Mouse (Mus musculus): ENCODE measurements around the gene Ap2b1. TPM values are rescaled to one million over a fixed set of nuclear protein-coding genes. Genes with fewer than 3 reads are reported as not detected.

The Ap2b1 gene
- polyA plus RNA-seq, 1 experiment from 2014 or later, result 67.0 TPM

DNA sequence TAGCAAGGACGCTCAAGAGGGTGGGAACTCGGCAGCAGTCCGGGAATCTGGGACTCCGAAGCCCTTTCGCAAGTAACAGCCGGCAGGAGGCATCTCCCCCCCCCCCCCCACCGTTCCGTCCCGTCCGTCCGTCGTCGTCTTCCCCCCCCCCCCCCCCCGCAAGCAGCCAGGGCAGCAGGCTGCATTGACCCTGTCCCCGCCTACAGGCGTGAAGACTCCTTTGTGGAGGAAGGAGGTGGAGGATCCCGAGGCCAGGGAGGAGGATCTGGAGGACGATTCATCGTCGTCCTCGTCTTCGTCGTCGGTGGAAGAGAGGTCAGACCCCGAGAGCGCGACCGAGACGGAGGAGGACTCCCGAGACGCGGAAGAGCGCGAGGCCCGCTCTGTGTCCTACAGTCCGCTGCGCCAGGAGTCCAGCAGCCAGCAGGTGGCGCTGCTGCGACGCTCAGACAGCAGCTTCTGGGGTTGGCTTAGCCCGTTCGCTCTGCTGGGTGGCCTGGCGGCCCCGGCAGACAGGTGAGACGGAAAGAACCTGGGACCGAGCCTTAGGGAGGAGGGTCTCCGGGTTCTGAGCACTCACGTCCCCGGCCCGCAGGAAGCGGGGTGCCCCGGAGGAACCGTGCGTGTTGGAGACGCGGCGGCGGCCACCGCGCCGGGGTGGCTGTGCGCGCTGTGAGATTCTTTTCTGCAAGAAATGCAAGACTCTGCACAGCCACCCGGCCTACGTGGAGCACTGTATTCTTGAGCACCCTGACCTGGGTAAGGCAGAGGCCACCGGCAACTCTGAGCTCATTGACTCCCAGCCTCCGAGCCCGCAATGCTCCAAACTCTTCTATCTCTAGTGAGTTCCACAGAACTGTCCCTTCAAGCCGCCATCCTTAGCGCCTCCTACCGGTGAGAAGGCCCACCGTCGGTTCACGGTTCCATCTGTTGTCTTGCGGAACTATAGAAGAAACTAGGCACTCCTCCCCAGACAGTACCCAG lies 141.5 kb downstream of the Ap2b1 start:
- peaks cover 45% of the 10 kb centered on the region for H3K4me1 ChIP-seq
- peaks cover 64% of the 10 kb centered on the region for H3K27me3 ChIP-seq (ENCODE audit: poor library complexity, severe bottlenecking)
- H3K36me3 ChIP-seq (replicated peaks), result no peaks in the 10 kb centered on the region
- peak overlapping the region; percentile 73 for H3K4me3 ChIP-seq
- H3K27ac ChIP-seq, result peak overlapping the region; percentile 78
- under 1% methylated on average over 66 of the region's 75 CpGs for WGBS
- peak; percentile 88 for DNase-seq (ENCODE audit: extremely low spot score, low spot score)
- 0 out of 2 replicates have a peak, but pooled peaks cover 4% of the 10 kb centered on the region for H3K9me3 ChIP-seq

DNA sequence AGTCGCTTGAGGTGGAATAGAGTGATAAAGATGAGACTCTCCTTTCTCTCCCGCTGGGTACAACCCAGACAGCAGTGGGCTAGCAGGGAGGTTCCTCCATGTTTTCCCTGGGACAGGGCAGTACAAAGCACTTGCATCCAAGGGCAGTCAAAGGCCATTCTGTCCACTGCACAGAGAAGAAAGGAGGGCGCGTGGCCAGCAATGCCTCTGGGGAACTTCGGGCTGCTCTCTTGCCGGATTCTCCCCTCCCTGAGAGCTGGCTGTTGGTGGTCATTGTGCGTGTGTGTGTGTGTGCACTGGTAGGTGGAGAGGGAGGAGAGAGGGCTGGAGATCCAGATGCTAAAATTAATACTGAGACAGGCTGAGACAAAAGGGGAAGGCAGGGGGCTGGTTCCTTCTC lies 142.4 kb downstream of the Ap2b1 start:
- H3K9me3 ChIP-seq, result 0 out of 2 replicates have a peak, but pooled peaks cover 4% of the 10 kb centered on the region
- H3K27ac ChIP-seq, result no peak overlapping the region
- no peaks in the 10 kb centered on the region for H3K36me3 ChIP-seq (replicated peaks)
- peaks cover 45% of the 10 kb centered on the region for H3K4me1 ChIP-seq
- peaks cover 72% of the 10 kb centered on the region for H3K27me3 ChIP-seq (ENCODE audit: poor library complexity, severe bottlenecking)
- H3K4me3 ChIP-seq, result no peak overlapping the region
- no peak for DNase-seq (ENCODE audit: extremely low spot score, low spot score)
- WGBS, result 43% methylated on average over 7 of the region's 7 CpGs

DNA sequence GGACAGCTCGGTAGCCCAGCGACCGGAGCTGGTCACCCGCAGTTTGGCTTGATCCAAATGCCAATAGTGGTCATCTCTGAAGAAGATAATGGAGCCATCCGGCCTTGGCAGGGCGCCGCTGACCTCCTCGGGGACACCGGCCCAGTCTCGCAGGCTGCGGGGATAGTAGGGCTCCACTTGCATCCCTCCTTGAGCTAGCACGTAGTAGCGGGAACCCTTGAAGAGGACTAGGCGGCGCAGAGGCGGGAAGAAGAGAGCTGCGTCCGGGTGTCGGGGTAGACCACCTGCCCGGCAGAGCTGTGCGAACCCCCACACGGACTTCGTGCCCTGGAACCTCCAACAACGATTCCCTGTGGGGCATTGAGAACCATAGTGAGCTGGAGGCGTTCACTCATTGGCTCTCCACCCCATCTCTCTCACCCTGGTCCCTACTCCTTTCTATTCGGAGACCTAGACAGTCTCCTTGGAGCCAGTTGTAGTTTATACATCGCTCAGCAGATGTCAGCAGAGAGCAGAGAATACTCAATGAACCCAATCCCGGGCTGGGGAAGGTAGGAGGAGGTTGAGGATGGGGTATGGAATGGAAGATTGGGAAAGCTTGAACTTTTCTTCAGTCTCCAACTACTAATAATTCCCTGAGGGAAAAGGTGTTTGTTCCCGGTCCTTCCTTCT lies 143.9 kb downstream of the Ap2b1 start:
- peaks cover 87% of the 10 kb centered on the region for H3K27me3 ChIP-seq (ENCODE audit: poor library complexity, severe bottlenecking)
- no peak overlapping the region for H3K27ac ChIP-seq
- WGBS, result 12% methylated on average over 29 of the region's 29 CpGs
- H3K4me3 ChIP-seq, result peak overlapping the region; percentile 38
- no peaks in the 10 kb centered on the region for H3K36me3 ChIP-seq (replicated peaks)
- 0 out of 2 replicates have a peak, but pooled peaks cover 4% of the 10 kb centered on the region for H3K9me3 ChIP-seq
- DNase-seq (ENCODE audit: extremely low spot score, low spot score), result peak; percentile 73
- H3K4me1 ChIP-seq, result peaks cover 50% of the 10 kb centered on the region

DNA sequence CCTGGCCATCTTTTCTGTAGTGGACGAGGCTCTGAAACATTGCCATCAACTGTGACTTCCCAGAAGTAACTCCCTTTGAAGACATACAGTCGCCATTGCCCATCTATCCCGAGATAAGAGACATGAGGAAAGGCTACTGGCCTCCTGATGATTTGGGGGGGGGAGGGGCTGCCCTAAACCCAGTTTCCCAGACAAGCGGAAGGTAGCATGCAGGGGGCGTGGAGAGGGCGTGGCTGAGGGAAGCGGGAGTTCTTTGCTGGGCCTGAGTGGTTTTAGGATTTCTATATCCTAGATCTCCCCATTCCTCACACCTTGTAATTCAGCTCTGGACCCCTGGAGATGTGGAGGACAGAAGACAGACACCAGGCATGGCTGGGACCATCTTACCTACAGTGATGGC lies 145.0 kb downstream of the Ap2b1 start:
- Histone ChIP-seq H3K4me1 (peaks cover 61% of the 10 kb centered on the region), H3K27ac (no peak overlapping the region), H3K27me3 (ENCODE audit: poor library complexity, severe bottlenecking) (peaks cover 85% of the 10 kb centered on the region), H3K36me3 (replicated peaks) (no peaks in the 10 kb centered on the region), H3K9me3 (0 out of 2 replicates have a peak, but pooled peaks cover 4% of the 10 kb centered on the region), H3K4me3 (no peak overlapping the region)
- DNase-seq (ENCODE audit: extremely low spot score, low spot score), result no peak
- WGBS, result 9% methylated on average over 7 of the region's 7 CpGs

DNA sequence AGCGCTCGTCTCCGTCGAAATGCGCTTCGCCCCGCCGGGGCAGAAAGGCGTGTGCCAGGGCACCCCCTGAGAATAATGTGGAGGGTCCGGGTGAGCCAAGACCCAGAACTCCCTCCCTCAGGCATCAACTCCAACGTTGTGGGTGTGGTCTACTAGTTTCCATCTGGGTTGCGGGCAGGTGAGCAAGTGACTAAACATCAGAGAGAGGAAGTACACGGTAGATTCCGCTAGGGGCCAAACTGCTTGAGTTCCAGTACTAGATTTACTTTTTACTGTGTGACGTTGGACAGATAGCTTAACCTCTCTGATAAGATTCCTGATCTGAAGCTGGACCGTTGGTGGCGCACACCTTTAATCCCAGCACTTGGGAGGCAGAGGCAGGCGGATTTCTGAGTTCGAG lies 146.2 kb downstream of the Ap2b1 start:
- Histone ChIP-seq H3K4me3 (peak overlapping the region; percentile 35), H3K27me3 (ENCODE audit: poor library complexity, severe bottlenecking) (peaks cover 79% of the 10 kb centered on the region), H3K27ac (no peak overlapping the region), H3K4me1 (peaks cover 70% of the 10 kb centered on the region), H3K9me3 (0 out of 2 replicates have a peak, but pooled peaks cover 4% of the 10 kb centered on the region), H3K36me3 (replicated peaks) (no peaks in the 10 kb centered on the region)
- WGBS, result 27% methylated on average over 19 of the region's 19 CpGs
- no peak for DNase-seq (ENCODE audit: extremely low spot score, low spot score)

DNA sequence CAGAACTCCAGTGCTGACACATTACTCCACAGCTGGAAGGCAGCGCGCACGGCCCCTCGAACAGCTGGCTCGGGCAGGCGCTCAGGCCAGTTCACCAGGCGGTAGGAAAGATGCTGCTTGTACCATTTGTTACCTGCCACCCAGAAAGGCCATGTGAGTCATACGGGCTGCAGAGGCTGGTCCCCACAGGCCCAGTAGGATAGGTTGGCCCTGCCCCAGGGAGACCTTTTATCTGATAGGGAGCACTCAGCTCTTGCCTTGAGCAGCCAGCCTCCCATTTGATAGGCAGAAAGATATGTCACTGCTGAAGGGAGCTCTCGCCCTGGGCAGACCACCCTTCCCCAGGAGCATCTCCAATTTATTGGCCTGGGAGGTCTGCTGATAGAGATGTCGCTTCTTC lies 148.8 kb downstream of the Ap2b1 start:
- H3K27ac ChIP-seq, result 0 out of 2 replicates have a peak overlapping the region, but pooled peaks have one; percentile 65
- WGBS, result 74% methylated on average over 10 of the region's 10 CpGs

DNA sequence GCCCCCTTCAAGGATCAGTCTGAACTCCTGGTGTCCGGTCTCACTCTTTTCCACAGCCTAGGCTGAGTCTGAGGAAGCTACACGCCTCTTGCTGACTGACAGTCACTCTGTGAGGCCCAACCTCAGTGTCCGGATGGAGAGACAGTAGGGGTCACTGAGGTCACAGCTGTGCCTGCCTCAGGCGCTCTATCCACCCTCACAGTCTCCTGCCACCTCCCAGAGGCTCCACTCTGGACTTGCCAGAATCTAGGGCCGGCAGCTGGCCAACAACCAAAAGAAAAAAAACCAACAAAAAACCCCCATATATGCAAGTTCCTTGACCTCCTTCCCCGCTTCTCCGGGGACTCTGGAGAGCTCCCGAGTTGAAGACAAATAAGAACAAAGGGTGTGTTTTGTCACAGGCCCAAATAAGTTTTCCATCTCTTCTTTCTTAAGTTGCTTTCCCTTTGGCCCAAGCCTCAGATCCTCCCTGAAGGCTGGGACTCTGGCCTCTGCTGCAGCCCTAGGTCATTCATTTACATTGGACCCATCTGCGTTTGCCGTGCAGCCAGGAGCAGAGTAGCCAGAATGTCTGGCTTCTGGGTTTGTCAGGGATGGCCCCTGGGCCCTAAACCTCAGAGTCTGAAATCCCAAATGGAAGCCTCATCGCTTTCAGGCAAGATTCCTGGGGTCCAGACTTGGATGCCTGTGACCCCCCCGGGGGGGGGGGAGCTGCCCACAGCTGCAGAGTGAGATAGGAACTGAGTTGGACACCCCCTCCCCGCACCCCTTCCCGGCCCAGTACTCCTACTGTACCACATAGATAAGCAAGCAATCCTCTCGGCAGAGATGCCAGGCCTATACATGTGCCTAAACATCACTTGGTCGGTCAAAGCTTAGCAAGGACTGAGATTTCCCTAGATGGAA lies 149.4 kb downstream of the Ap2b1 start:
- no peak for DNase-seq (ENCODE audit: extremely low spot score, low spot score)
- Histone ChIP-seq H3K9me3 (0 out of 2 replicates have a peak, but pooled peaks cover 4% of the 10 kb centered on the region), H3K4me3 (no peak overlapping the region), H3K27ac (peak overlapping the region; percentile 65), H3K27me3 (ENCODE audit: poor library complexity, severe bottlenecking) (peaks cover 58% of the 10 kb centered on the region), H3K4me1 (peaks cover 47% of the 10 kb centered on the region), H3K36me3 (replicated peaks) (no peaks in the 10 kb centered on the region)
- WGBS, result 50% methylated on average over 16 of the region's 16 CpGs

More for the DNA sequence above, 148.8 kb downstream of the Ap2b1 start:
- DNase-seq (ENCODE audit: extremely low spot score, low spot score), result no peak
- Histone ChIP-seq H3K36me3 (replicated peaks) (no peaks in the 10 kb centered on the region), H3K4me1 (peaks cover 53% of the 10 kb centered on the region), H3K27me3 (ENCODE audit: poor library complexity, severe bottlenecking) (peaks cover 65% of the 10 kb centered on the region), H3K4me3 (no peak overlapping the region), H3K9me3 (0 out of 2 replicates have a peak, but pooled peaks cover 4% of the 10 kb centered on the region)

DNA sequence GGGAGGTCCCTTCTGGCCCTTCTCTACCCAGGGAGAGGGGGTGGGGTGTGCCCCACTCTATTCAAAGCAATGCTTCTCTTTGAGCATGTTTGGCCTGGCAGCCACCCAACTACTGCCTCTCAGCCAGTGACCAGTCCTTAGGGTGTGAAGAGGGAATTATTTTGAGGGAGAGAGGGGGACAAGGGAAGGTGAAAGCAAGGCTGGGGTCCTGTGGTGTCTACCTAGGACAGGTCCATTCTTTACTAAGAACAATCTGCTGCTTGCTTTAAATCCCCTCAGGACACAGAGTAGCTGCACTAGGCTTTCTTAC lies 150.1 kb downstream of the Ap2b1 start:
- Histone ChIP-seq H3K36me3 (replicated peaks) (no peaks in the 10 kb centered on the region), H3K9me3 (0 out of 2 replicates have a peak, but pooled peaks cover 4% of the 10 kb centered on the region), H3K4me1 (peaks cover 41% of the 10 kb centered on the region), H3K27me3 (ENCODE audit: poor library complexity, severe bottlenecking) (peaks cover 52% of the 10 kb centered on the region), H3K27ac (peak overlapping the region; percentile 65), H3K4me3 (no peak overlapping the region)
- no peak for DNase-seq (ENCODE audit: extremely low spot score, low spot score)

DNA sequence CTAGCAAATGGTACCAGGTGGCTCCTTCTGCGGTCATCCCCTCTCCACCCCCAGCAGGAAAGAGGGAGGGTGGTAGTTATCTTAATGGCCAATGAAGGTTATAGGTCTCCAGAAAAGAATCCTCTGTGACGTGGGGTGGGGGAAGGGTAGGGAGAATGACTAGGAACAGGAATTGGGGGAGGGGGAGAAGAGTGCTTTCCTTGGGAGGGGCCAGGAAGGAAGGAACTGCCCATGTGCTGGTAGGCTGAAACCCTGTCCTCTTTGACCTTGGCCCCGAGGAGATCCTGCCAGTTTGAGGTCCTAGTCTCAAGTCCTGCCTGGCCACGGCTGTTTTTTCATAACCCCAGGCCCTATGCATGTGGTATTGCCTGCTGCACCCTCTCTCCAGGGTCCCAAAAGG lies 150.5 kb downstream of the Ap2b1 start:
- Histone ChIP-seq H3K4me1 (peaks cover 38% of the 10 kb centered on the region), H3K27ac (peak overlapping the region; percentile 65; the same call in 1 of the 2 replicates), H3K36me3 (replicated peaks) (no peaks in the 10 kb centered on the region), H3K27me3 (ENCODE audit: poor library complexity, severe bottlenecking) (peaks cover 48% of the 10 kb centered on the region), H3K9me3 (0 out of 2 replicates have a peak, but pooled peaks cover 4% of the 10 kb centered on the region), H3K4me3 (no peak overlapping the region)
- DNase-seq (ENCODE audit: extremely low spot score, low spot score), result no peak
- 54% methylated on average over 4 of the region's 4 CpGs for WGBS

DNA sequence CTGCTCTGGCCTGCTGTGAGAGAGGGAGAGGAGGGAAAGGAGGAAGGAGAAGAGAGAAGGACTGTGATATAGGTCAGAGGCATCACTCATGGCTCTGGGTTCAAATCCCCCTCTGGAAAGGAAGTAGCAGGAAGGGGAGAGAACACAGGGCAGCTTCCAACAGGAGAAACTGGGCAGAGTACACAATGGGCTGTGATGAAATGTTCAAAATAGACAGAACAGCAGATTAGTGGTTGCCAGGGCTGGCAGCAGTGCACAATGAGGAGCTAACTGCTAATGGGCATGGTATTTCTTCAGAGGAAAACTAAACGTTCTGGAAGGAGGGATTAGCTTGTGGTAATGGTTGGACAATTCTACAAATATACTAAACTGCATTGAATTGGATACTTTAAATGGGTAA lies 151.7 kb downstream of the Ap2b1 start:
- Histone ChIP-seq H3K27me3 (ENCODE audit: poor library complexity, severe bottlenecking) (peaks cover 35% of the 10 kb centered on the region), H3K27ac (no peak overlapping the region), H3K36me3 (replicated peaks) (no peaks in the 10 kb centered on the region), H3K9me3 (no peaks in the 10 kb centered on the region), H3K4me1 (peaks cover 43% of the 10 kb centered on the region), H3K4me3 (no peak overlapping the region)
- 42% methylated on average over 1 of the region's 1 CpGs for WGBS
- DNase-seq (ENCODE audit: extremely low spot score, low spot score), result no peak

DNA sequence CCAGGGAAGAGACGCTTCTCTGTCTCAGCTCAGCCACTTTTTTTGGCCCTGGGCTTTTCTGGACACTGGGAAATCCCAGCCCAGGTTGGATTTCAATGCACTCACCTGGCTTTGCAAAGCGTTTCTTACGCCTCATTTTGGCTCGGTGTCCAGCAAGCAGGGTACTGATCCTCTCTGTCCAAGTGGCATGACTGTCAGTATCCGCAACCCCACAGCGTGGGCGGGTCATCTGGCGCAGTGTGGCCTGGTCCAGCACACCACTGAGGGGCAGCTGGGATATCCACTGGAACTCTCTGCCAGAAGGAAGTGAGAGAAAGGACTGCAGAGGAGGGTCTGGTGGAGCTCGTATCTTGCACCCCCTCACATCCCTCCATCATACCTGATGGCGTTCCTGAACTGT lies 152.5 kb downstream of the Ap2b1 start:
- Histone ChIP-seq H3K27me3 (ENCODE audit: poor library complexity, severe bottlenecking) (peaks cover 28% of the 10 kb centered on the region), H3K4me3 (no peak overlapping the region), H3K4me1 (peaks cover 43% of the 10 kb centered on the region), H3K27ac (no peak overlapping the region), H3K9me3 (no peaks in the 10 kb centered on the region), H3K36me3 (replicated peaks) (no peaks in the 10 kb centered on the region)
- DNase-seq (ENCODE audit: extremely low spot score, low spot score), result no peak
- WGBS, result 89% methylated on average over 10 of the region's 10 CpGs

DNA sequence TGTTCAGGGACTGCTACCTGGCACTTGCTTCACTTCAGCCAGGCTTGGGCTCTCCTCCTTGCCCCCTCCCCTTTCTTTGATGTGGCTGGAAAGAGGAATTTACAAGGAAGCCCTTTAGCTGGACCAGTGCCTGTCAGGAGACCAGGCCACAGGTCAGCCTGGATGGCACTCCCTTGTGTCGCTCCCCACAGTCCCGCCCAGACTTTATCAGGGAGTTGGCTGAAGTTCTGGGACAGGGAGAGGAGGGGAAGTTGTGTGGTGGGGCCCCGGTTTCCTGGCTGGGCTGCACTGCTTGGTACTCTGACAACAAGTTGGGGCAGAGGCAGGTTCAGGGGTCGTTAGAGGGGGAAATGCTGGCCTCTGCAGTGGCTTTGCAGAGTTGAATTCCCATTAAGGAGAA lies 155.7 kb downstream of the Ap2b1 start:
- H3K27me3 ChIP-seq (ENCODE audit: poor library complexity, severe bottlenecking), result peaks cover 7% of the 10 kb centered on the region; the same call in 1 of the 2 replicates

More for the DNA sequence above, 155.7 kb downstream of the Ap2b1 start:
- Histone ChIP-seq H3K9me3 (no peaks in the 10 kb centered on the region), H3K4me1 (peaks cover 40% of the 10 kb centered on the region), H3K27ac (peak overlapping the region; percentile 48; the same call in 1 of the 2 replicates), H3K4me3 (no peak overlapping the region), H3K36me3 (replicated peaks) (no peaks in the 10 kb centered on the region)
- no peak for DNase-seq (ENCODE audit: extremely low spot score, low spot score)
- 31% methylated on average over 4 of the region's 4 CpGs for WGBS

Measured in forebrain, embryonic 10.5 days (tissue).